Mouse (Mus musculus) embryo, embryonic 10 days (tissue): ENCODE data around the gene Gm3045.

ENCODE experiments used
- DNase-seq: peaks from one replicate; pipeline ENCODE4 v3.0.0-alpha.2; 2015; ENCODE audit warnings: low spot score

Gene Gm3045

DNA sequence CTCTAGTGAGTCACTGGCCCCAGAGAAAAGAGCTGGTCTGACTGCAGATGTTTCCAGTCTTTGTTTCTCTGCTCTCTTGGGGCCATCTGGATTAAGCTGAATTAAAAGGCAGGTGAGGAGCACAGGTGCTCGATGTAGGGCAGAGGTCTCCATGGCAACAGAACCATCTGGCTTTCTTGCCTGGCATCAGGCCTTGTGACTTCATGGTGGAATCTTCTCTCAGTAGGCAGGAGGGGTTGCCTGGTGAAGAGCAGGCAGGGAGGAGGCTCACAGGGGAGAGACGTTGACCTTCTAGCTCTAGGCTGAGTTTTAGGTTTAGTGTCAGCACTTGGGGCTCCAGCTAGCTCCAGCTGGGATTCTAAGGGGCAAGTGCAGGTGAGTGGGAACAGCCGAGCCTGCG is at the start of gene Gm3045:
Gene Gm3045, plus strand, starts transcription at position 230 of the 400 bp plus-strand sequence.
- no peak for DNase-seq

DNA sequence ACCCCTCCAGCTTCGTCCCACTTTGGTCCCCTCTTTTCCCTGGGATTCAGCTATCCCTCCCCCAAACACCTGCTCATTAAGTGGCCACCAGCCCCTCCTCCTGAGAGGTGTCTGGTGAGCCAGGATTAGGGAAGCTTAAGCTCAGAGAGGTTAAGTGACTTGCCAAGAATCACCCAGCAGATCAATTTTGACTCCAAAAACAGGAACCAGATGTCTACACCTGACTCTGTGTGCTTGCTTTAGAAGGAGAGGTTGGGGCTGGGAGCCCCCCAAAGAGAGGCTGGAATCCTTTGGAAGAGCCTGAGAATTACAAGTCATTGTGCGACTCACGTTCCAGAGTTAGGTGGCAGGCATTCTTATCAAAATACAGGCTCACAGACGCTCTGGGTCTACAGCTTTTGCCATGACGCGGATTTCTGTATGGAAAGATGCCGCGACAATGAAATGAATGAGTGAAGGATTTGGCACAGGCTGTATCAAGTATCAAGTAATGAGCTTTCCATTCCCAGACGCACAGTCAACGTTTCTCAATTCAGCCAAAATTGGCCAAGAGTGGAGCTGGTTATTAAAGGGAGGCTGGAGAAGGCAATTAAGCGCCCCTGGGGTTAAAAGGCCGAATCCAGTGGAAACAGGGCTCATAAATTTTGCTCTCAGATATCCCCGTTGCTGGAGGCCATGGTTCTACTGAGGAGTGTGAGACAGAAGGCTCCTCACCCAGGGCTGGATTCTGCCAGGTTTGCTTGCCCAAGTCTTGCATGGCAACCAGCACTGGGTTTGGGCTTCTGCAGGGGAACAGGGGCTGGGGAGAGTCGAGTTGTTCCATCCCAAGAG is 45.3 kb upstream of the Gm3045 start:
- DNase-seq: peak; percentile 43

DNA sequence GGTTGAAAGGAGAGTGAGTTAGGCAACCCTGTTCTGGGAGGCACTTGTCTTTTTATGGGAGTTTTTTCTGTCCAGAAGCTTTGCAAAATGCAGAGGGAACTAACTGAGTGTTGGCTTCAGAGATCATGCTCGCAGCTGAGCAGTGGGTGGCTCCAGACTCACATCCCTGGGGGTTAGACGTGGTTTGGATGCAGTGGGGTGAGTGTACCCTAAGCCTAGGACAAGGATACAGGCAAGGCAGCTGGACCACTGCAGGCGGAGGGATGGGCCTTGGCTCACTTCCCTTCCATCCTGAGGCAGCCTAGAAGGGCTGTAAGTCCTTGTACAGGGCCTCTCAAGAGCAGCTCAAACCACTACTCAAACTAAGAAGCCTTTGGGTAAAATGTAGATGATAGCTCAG is 43.0 kb upstream of the Gm3045 start:
- DNase-seq: no peak

DNA sequence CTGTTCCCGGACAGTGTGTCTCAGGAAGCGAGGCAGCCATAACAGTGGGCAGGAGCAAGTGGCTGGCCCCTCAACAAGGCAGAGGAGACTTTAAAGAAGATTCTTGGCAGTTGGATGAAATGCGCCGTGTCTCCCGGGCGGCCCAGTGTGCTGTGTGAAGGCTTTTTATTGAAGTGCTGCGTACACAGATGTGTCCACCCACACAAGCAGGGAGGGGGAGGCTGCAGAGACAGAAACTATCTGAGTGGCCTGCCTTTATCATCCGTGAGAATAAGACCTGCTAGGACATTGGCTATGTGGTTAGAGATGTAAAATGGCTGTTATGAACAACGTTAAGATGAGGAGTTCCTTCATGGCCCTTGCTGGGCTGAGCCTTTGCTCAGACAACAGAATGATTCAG is 40.0 kb upstream of the Gm3045 start:
- no peak for DNase-seq

DNA sequence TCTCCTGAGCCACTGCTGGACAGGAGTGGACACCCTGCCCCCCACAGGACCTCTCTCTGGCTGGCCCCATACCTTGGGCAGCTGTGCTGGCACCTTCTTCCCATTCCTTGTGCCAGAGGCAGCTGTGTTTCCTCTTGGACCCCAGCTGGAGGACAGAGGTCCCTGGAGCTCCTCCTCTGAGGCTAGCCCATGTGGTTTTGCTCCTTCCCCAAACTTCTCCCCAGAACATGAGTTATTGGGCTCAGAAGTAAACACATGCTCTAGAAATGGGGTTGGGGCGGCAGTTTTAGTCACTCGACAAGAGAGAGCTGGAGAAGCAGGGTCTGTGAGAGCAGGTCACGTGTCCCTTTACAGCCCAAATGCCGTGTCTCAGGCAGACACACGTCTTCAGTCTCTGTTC is 39.0 kb upstream of the Gm3045 start:
- DNase-seq: no peak

DNA sequence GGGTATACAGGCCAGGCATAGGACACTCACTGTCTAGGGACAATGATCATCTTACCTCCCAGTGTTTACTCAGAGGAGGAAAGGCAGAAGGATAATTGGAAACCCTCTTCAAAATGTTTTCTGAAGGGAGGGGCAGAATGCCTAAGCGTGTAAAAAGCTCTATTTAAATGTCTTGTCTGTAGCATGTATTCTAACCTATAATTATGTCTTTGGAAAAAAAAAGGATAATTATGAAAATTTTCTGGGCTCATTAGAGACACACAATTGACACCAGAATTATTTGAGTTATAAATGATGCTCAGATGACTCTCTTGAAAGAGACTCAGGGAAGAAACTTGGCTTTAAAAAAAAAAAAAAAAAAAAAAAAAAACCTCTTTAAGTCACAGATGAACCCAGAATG is 38.4 kb upstream of the Gm3045 start:
- no peak for DNase-seq

DNA sequence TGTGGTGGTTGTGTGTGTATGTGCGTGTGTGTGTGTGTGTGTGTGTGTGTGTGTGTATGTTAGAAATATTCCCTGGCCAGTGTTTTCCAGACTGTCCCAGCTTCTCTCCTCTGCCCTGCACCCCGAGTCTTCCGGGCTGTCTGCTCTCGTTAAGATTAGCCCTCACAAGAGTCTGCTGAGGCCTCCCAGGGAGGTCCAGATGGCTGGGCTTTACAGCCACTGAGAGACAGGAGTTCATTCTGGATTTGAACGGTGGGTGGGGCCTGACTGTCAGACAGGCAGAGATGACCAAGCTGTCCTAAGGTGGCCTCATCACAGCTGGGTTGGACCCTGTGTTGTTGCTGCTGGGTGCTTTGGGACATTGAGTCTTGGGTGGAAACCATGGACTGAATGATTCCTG is 28.8 kb upstream of the Gm3045 start:
- DNase-seq: no peak

DNA sequence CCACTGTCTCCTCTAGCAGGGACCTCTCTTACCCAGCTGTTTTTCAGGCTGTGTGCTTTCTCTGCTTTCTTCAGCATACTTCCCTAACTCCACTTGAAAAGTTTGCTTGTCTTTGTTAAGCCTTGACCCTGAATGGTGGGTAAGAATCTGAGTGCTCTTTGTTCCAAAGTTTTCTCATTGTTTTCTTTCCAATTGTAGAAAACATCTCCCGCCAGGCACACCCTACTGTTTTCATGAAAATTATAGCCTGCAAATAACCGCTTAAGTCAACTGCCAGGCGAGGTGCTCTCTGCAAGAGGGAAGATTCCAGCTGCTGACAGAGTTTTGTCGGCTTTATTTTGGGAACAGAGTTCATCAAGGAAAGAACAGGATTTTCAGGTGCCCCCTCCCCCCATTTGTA is 25.2 kb upstream of the Gm3045 start:
- no peak for DNase-seq

DNA sequence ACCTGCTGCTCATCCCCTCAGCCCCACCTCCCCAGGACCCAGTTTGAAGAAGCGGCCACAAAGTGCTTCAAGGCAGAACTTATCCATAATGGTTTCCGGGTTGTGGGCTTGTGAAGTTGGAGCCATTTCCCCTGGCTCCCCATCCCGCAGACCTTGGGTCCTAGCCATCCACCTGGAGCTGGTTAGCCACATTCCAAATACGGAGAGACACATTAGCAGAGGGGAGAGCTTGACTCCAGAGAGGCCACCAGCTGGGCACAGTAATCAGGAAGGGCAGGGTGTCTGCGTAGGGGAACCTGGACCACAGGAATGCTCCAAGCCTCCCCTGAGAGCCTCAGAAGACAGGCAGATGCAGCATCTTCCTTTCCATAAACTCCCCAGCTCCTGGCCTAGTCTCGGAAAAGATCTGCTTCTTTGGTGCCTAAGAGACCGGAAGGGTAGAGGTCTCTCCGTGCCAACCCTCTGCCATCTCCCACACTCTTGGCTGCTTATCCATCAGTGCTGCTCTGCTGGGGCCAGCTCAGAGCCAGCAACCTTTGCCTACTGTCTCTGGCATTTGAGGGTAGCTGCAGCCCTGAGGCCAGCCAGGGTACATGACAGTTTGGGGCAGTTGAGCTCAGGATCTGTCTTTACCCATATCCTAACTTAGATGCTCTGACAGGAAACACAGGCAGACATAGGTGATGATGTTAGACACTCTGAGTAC is 22.9 kb upstream of the Gm3045 start:
- DNase-seq: no peak

DNA sequence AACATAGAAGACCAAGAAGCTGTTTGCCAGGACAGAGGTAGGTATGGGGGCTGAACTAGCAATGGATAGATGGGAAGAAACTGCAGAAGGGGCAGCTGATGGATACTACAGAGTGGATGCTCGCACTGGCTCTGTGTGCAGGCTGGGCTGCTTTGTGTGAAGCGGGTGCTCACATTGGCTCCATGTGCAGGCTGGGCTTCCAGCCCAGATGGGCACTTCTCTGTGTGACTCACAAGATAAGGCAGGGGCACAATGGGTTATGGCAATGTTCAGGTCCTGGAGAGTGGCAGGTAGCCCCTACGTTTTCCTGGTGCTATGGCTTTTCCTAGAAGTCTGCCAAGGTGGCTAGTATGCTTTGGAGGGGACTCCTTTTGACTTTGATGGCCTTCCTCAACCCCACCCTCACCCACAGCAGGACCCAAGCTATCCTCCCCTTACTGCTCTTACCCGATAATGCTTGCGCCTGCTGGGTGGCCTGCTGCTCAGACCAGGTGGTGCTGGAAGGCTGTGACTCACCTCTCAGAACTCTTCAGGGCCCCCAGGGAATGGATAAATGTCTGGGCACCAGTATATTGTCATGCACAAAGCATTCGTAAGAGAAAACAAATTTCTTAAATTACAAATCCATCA is 21.8 kb upstream of the Gm3045 start:
- DNase-seq: no peak

DNA sequence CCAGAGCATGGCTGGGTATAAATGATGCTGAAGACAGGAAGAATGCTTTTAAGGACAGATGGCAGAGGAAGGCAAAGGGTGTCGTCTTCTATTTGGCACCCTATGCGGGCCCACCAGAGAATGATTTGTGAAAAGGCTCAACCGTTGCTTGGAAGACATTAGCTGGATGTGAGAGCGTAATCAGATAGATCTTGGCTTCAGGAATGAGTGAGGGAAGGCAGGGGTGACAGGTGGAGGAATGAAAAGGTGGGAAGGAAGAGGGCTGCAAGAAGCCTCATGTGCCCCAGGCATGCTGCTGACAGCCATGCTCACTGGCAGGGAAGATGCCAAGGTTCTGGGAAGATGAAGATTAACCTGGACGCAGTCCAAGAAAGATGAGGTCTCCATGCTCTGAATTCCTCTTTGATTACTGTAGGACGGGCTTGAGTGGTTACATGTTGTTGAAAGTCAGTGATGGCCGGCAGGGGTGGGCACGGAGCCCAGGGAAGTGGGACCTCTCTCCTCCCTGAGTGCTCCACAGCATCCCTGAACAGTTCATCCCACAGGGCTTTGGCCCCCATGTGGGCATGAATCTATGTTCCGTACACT is 14.0 kb upstream of the Gm3045 start:
- no peak for DNase-seq

DNA sequence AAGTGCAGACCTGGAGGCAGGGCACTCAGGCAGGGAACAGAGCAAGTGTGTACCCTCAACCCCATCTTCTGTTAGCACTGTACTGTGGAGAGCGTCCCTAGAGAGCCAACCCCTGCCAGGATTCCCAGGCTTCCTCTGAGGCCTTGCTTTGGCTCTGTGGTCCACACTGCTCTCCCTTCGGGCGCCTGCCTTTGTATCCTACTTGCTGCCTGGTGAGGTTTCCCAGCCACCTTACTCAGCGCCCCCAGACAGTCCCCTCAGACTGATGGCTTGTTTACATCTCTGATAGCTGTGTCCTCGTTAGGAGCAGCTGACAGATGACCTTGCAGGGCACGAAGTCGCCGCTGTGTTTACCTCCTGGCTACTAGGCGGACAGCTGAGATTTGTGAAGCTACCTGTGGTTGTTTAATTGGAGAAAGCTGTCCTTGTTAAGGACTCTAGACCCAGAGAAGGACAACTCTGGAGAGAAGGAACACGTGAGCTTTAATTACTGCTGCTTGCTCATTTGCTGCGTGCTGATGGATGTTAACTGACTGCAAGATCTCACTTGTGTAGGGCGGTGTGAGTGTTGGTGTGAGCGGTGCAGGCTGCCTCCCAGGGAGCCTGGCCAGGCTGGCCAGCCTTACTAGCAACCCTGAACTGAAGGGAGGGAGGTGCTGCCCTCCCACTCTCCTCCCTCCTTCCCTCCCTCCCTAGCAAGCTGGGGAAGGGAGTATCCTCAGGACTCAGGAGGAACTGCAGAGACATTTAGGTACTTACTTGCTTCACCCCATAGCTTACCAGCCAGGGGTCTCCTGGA is 7.5 kb upstream of the Gm3045 start:
- DNase-seq: peak; percentile 37

DNA sequence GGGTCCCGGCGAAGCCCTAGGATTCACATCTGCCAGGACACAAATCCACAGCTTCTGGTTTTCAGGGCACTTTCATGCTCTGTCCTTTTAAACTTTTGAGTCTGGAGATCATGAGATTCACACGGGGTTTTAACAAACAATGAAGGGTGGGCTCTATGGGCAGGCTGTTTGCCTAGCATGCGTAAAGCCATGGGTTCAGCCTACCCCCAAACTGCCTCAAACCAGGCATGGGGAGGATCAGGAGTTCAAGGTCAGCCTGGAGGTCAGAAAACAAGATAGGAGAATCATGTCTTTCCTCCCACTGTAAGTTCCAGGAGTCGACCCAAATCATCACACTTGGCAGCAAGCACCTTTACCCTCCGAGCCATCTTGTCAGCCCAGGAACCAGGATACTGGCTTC is 6.9 kb upstream of the Gm3045 start:
- no peak for DNase-seq

DNA sequence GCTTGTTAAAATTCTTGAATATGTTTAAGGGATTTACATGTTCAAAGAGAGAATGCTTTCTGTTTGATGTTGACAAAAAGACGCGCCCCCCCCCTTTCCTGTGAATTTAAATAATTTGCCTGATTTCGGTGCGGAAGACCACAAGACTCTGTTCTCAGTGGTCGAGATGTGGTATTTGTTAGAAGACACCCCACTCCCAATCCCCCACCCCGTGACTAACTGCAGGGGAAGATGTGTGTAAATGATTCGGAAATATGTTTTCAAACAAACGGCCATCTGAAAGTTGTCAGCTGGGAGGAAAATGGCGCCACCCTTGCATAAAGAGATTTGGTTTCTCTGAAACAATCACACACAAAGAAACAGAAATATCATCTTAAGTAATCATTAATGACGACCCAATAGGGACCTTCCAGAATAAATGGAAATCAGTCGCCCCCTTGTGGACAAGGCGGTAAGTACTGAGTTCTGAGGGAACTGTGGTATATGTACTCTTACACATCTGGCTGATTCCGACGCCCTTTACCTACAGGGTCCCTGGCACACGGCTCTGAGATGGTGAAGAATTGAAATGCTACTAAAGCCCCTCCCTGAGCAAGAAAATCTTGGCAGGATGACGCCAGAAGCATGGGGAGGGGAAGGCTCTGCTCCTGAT is 4.2 kb upstream of the Gm3045 start:
- peak; percentile 85 for DNase-seq

DNA sequence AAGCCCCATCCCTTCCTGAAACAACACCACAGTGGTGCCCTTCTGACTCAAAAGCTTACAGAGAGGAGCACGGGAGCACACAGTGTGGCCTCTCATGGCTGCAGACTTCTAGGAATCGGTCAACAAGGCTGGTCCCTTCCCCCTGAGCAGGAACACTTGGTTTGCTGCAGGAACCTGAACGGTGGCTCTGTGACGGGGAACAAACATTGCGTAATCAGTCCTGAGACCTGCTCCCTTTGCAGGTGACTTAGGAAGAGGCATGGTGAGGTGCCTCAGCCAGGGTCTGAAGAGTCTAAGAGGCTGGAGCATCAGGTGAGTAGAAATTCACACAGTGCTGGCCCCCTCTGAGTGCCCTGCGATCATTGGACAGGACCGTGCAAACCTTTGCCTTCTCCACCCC is 463 bp upstream of the Gm3045 start:
- no peak for DNase-seq

DNA sequence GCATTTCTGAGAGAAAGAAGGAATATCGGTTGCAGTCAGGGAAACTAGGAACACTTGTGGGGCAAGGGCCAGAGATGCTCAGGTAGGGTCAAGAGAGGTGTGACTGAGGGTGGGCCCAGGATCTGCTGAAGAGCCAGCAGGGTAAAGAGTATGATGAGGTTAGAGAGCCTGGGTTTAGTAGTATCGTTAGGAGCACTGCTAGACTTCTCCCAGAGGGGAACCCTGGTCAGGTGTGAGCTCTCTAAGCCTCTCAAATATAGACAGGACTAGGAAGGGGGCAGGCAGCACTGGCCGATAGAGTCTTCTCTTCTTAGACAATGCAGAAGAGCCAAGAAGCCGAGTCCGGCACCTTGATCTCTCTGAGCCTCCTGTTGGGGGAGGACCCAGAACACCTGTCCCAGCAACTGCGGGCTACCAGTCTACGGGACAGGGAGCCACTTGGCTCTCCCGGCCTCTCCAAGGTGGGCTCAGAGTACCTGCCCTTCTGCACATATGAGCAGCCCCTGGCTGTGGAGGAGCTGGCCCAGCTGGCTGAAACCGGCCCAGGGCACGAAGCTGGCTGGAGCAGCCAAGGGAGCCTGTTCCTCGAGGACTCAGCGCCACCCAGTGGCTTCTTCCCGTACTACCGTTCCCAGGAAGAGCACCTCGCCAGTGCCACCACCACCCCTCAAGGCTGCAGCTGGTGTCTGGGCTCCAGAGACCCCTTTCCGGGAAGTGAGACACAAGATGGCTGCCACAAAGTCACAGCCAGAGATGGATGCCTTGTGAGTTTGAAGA is 2.5 kb downstream of the Gm3045 start:
- DNase-seq: peak; percentile 92

DNA sequence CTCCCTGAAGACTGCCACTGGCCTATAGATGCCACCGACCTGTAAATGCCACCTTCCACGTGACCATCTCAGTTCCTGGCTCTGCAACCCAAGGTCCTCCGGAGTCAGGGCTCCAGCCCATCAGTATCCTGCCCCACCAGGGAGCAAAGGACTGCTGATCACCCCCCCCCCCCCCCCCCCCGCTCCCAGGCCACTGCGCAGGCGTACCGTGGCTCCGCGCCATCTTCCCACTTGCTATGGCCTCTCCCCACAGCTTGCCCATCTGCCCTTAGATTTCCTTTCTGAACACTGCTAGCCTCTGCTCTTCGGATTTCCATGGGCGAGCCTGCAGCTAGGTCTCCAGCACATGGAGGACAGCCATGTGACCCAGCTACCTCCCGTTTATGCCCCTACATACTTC is 6.1 kb downstream of the Gm3045 start:
- no peak for DNase-seq

DNA sequence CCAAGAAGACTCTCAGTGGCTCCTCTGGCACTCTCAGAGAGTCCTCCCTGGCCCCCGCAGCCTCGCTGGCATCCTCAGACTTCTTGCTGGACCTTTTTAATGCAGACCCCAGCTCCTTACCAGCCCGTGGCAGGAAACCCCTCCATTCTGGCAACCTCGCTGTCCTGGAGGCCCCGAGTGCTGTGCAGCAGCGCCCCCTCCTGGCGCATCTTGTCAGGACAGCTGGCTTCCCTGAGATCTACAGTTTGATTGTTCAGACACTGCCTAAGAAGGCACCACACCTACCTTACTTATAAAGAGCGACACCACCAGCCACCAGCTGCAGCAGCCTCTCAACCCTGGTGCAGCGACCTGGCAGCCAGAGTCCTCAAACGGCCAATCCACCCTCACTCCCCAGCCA is 7.1 kb downstream of the Gm3045 start:
- DNase-seq: peak; percentile 92

DNA sequence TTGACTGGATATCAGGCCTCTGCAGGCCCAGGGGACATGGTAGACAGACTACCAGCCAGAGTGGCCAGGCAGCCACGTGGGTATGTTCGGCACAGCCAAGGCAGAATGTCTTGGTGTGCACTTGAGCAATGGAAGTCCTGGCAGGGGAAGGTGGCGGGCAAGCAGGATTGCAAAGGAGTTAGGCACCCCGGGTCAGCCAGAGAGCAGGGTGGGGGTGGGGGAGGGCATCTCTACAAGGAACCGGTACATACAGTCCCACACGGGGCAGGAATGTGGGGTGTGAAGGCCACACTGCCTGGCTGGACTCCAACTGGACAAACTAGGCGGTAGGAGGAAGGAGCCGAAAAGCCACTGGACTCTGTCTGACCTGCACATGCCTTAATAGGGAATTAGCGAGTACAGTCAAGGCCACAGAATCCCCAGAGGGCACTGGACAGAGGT is 7.9 kb downstream of the Gm3045 start:
- DNase-seq: peak; percentile 13

DNA sequence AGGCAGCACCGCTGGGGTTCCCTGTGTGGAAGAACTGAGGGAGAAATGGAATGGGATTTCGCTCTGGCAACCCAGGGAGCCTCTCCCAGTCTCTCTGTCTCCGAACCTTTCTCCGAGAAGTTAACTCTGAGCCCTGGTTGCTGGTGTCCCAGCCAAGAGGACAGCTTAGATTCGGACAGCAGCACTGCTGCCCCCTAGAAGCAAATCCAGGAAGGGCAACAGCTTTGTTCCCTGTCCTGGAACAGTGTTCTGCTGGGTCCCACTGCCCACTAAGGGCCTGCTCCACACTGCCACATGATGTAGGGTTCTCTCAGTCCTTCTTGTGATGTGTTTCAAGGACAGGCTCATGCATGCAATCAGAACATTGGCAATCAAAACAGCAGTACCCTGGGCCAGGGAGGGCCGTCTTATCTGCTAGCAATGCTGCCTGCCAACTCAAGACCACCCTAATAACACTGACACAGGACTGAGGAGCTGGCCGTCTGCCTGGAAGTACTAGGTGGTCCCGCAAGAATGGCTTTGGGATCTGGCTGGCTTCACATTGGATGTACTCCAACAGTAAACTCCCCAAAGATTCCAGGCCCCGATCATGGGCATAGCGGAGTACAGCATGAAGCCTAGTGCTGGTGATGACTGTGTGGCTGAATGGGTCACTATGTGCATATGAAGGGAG is 9.4 kb downstream of the Gm3045 start:
- DNase-seq: peak; percentile 17
